Mouse (Mus musculus) cerebellum, postnatal 36 days (tissue): Measurements from ENCODE around the gene Stag1.

ENCODE experiments used
- DNase-seq, 2 experiments: peaks; one replicate each; pipeline ENCODE4 v3.0.0; 2021 to 2022; ENCODE audit warnings: mixed read lengths in 2 of 2

The Stag1 gene

DNA sequence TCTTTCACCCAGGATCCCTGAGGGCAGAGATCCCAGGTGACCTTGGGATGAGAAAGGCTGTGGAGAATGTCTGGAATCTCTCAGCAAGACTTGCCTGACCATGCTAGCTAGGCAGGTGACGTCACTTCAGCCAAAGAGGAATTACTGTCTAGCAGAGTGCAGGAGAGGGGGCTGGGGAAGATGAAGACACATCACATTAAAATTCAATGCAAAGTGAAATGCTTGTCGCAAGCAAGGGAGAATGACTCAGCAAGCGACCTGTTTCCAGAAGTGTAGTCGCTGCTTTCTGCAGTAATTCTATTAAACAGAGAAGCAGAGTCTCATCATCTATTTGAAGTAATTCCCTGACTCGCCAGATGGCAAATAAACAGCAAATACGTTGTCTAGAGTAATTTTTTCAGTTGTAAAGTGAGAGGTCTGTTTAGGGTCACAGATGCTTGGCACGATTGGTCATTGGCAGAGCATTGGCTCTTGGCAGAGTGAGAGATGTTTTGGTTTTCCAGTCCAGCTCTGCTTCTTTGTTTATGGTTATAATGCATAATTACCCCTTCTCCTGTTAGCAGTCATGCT is 8.5 kb downstream of the Stag1 start:
- no peak for DNase-seq

DNA sequence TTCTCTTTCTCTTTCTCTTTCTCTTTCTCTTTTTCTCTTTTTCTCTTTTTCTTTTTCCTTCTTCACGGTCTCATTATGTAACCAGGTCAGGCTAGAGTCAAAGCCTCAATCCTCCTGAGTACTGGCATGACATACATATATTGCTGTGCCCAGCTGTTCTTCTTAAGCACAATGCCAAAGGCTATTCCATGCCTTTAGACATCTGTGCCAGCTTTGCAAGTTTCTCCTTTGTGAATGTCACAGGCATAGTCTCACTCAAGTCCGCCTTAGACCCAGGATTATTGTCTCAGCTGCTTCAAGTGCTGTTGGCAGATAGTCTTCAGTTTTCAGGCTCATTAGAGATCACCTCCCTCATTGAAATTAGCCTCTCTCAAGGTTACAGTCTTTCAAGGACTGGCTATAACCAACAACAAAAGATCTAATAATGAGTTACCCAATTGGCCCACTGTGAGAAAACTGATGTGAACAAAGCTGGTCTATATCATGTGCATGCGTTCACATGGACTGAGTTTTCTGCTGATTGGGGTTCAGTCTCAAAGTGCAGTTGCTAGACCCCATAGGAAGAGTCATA is 16.0 kb downstream of the Stag1 start:
- DNase-seq: no peak

DNA sequence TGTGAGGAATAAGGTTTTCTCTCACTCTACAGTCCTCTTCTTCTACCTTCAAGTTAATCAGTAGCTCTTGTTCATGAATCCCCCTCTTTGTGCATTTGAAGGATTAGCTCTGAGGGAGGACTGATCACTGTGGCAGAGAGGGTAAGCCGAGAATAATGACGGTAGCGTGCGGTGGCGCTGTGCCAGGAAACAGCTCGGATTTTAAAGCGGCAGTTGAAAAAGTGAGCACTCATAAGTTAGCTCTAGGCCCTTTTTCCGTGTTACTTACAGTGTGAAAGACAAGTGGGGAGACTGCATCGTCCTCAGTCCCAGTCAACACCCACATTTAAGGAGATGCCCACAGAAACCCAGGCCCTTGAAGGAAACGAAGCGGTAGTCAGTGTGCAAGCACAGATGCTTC is 19.3 kb downstream of the Stag1 start:
- DNase-seq: peak; percentile 49 to 55

DNA sequence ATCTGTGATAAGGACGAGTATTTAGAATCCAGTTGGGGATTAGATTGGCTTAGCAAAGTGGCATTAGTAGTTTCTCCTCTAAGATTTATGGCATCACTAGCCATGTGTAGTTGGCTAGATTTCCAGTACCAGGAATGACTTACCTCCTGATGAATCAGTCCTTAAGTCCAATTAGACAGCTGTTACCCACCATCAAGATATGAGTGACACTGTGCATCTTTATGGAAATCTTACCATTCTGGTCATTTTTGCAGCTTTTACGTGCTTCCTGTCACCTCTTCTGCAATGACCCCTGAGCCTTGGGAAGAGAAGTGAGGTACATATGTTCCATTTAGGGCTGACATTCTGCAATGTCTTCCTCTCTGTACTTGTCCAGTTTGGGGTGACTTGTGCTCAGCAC is 28.7 kb downstream of the Stag1 start:
- no peak for DNase-seq

DNA sequence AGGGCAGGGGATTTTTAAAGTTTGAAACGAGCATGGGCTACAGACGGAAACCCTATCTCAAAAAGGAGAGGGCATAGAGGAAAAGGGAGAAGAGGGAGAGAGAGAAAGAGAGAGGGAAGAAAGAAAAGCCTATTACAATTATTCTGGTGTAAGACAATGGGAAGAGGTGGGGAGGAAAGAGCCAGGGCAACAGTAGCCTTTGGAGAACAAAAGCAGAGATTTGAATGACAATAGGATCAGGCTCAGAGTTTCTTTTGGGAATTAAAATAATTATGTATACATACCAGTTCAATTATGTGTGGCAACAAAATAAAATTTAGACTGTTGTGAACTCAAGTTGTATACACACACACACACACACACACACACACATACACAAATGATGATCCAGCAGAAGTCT is 43.2 kb downstream of the Stag1 start:
- no peak for DNase-seq

DNA sequence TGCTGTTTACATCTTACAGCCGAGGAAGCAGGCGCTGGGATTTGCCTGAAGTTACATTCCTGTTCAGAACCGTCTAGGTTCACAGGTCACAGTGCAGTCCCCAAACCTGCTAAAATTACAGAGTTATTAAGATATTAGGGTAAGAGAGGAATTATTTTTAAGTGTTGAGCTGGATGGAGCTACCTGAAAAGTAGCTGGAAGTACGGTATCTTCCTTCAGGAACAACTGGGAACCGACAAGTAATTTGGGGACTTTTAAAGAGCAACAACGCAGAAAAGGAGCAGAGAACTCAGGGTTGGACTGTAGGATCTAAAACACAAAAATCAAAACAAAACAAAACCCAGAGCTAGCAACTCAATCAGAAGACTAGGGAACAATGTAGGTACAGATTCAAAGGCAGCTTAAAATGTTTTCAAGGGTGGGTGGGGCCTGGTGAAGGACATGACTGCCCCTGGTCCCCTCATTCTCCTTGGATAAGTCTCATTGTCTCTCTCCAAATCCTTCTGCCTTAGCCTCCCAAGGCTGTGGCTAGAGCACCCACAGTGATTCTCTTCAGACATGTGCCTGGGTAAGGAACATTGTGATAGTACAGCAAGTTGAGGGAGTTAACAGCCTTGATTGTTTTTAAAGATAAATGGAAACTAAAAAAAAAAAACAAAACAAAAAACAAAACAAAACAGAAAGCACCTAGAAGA is 43.9 kb downstream of the Stag1 start:
- DNase-seq: no peak

DNA sequence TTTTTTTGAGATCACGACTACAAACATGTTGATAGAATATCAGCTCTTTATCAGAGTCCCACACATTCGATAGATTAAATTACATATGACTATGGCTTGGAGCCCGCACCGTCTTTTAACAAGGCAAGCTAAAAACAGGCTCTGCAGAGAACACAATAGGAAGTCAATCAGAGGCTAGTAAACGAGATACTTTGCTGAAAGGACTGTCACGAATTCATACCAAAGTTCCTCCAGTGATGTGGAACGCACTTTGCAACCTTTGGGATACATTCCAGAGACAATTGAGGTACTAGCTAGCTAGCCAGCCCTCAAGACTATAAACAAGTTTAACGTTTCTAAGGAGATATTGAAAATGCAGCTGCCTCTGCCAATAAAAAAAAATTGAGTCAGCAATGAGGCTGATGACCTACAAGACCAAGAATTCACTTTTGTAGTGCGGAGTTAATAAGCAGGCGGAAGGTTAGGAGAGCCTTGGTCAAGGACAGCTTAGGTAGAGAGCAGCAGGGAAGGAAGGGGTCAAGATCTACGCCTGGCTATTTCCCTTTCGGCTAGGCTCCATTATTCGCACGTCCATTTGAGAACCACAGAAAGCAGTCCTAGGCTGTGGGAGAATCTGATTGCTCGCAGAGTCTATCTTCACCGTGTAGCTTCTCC is 44.7 kb downstream of the Stag1 start:
- DNase-seq: peak in 1 of 2 experiments; percentile 48

DNA sequence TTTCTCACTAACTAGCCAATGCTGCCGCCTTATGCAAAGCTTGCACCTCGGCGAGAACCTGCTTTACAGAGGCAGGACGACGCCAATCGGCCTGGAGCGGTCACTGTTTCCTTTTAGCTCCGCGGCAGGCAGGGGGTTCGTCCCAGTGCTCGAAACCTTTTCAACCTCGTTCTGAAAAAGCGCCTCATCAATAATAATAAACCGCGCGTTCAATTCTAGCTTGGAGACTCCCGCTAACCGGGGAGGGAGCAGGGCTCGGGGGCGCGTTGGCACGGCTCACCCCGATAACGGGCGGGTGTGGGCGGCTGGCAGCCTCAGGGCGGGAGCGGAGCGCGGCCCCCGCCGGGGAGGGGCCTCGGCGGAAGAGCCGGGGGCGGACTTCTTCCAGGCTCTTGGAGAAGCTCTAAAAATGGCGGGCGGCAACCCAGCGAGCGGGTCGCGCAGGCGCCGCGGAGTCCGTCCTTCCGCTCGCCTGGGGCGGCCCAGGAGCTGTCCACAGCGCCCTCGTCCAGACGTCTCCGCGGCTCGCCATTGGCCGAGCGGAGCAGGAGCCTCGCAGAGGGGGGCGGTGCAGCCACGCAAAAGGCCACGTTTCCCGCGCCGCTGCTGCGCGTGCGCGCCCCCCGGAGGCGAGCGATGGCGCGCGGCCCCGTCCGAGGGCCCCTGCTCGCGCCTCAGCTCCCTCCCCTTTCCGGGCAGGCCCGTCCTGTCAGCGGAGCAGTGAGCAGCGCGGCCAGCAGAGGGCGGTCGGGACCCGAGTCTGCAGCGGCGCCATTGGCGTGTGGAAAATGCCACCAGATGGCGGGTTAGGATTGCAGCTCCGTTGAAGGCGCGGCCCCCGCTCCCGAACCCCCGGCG is 45.5 kb downstream of the Stag1 start:
- DNase-seq: peak; percentile 100

DNA sequence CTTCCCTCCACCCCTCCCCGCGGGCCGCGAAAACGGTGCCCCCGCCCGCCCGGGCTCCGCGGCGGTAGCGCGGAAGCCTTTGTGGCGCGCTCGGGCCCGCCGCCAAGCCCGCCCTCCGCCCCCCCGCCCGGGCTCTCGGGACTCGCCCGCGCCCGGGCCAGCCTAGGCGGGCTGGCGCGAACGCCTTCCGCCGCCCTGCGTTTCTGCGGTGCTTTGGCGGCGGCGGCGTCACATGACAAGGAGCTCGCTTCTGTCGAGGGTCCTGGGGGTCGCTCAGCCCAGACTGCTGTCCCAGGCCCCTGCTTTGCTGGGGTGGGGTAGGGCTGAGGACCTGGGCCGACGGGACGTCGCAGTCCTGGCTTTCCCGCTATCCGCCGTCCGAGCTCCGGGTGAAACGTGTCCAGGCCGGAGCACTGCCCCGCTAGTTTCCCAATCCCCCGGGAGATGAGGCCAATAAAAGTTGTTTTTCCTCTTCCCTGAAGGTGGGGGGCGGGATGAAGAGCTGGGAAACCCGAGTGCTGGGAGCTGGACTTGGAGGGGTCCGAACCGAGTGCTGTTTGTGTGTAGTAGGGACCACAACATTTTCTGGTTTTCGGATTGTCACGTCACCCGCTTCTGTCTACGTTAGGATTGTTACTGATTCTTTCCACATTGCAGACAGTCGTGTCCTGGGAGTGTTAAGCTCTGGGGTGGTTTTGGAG is 46.6 kb downstream of the Stag1 start:
- peak; percentile 65 to 77 for DNase-seq

DNA sequence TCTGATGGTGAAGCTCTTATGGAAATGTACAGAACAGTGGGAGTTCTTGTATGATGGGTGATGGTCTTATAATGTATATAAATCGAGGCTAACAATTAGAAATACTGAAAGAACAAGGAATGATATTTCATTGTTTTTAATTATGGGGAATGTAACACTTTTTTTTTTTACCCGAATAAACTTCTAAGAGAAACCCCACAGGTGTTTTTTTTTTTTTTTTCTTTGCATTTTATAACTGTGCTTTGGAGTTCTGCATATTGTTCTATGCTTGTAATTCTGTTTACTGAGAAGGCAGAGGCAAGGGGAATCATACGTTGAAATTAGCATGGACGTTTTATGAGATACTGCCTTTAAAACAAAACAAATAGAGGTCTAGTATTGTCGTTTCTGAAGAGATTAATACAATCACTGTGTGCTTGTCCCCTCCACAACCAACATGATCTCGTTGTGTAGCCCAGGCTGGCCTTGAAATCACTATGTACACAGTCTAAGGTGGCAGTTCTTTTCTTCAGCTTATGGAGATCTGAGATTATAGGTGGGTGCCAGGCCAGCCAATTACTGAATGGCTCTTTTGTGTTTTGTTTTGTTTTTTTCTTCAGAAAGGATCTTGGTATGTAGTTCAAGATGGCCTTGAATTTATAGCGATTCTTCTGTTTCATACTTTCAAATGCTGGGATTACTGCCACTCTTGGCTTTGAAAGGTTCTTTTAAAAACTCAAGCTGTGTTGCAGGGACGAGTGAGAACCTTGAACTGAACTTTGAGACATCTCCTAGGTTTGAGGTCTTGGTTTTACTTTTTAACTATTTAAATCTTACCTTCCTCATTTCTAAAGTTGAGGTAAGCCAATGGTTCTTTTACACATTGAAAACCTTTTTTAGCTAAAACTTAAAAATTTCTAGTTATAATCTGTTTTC is 47.7 kb downstream of the Stag1 start:
- no peak for DNase-seq

DNA sequence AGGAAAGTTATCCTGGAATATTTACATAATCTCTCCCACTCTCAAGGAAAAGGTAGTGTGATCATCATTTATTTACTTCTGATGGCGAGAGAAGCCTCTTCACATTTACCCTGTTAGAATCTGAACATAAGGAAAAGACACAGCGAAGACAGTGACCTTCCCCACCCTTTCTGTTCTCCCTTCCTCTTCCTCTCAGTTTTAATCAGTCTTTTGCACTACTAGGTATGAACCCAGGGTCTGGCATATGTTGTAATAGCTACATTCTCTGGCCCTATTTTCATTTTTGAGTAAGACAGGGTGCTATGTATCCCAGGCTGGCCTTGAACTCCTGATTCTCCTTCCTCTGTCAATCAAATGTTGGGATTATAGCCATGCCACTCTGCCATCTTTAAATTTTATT is 48.7 kb downstream of the Stag1 start:
- no peak for DNase-seq

DNA sequence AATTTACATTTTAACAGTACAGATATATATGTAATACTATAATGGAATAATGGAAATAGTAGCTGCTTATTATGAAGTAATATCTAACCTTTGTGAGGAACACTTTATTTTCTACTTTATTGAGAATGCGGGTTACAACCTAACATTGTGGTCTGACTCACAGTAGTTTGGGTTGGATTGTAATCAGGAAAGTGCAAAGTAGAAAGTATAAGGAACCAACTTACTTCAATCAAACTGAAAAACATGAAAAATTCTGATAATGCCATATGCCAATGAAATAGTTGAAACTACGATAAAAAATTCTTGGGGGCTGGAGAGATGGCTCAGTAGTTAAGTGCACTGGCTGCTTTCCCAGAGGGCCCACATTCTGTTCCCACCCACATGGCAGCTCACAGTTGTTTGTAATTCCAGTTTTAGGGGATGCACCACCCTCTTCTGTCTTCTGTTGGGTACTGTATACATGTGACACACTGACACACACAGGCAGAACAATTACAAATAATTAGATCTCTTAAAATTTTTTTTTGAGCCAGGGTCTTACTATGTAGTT is 50.3 kb downstream of the Stag1 start:
- no peak for DNase-seq

DNA sequence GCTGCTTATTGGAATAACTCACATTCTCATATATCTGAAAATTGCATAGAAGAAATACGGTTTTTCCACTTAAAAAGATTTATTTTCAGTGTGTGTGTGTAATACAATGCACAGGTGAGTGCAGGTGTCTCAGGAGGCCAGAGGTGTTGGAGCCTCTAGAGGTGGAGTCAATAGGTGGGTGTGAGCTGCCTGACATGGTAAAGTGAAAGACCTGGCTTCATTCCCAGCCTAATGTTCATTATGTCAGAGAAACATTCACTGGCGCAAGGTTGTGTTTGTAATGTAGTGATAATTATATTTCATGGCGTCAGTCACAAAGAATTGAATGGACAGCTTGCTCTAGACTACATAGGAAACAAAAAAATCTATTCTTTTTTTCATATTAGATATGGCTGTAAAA is 56.5 kb downstream of the Stag1 start:
- DNase-seq: no peak

DNA sequence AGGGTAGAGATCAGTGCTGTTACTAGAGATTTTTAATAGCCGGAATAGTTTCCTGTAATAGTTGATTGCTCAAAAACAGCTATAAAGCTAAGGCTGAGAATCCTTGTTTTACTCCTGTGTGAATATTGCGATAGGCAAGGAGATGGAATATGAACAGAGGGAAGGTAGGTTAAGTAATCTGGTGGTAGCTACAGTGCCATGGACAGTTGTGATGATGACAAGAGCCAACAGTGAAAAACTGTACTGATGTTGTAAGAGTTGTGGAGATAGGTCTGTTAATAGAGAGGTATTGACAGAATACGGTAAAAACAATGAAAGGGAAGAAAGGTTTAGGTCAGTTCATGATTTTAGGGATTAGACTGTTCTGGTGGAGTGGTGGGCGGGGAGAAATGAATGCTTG is 58.5 kb downstream of the Stag1 start:
- DNase-seq: no peak

DNA sequence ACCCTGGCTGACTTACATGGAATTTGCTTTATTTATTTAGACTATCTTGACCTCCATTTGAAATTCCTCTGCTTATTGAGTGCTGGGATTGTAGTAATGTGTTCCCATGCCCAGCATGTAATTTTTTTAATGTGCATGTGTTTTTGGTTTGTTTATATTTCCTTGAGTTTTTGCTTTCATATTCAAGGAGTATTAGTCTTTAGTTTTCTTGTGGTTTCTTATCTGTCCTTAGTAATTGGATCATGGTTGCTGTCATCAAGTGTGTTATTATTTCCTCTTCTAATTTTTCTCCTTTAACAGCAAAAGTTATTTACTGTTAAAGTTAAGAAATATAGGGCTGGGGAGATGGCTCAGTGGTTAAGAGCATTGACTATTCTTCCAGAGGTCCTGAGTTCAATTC is 63.0 kb downstream of the Stag1 start:
- no peak for DNase-seq

DNA sequence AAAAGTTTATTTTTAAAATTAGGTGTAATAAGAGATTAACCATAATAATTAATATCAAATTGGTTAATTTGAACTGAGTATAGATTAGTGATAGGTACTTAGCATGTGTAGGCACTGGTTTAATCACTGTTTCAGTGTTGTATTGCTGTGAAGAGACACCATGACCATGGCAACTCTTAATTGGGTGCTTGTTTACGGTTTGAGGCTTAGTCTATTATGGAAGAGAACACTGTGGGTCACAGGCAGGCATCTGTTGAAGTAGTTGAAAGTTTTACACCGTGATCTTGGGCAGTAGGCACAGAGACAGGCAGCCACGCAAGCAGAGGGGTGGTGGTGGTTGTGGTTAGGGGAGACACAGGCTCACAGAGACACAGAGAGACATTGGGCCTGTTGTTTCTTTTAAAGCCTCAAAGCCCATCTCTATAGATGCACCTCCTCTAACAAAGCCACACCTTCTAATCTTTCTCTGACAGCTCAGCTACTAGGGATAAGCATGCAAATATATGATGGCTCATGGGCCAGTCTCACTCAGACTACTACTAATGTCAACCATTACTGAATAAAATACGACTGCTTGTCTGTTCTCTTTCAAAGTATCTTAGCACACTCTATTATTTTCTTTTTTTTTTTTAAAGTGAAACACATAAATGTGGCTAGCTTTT is 66.0 kb downstream of the Stag1 start:
- no peak for DNase-seq

DNA sequence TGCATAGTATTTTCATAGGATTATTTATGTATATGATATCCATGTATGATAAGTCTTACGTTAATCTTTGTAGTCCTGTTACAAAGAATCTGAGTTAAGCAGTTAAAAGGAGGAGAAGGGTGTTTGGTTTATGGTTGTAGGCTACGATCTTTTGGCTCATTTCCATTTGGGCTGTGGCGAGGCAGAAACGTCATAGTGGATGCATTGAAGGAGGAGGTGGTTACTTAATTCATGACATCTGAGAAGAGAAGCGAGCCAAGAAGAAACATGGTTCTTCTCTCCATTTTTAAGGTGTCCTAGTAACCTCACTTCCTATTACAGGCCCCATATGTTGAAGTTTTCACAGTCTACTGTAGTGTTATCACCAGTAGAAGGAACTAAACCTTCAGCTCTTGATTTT is 72.6 kb downstream of the Stag1 start:
- DNase-seq: no peak

DNA sequence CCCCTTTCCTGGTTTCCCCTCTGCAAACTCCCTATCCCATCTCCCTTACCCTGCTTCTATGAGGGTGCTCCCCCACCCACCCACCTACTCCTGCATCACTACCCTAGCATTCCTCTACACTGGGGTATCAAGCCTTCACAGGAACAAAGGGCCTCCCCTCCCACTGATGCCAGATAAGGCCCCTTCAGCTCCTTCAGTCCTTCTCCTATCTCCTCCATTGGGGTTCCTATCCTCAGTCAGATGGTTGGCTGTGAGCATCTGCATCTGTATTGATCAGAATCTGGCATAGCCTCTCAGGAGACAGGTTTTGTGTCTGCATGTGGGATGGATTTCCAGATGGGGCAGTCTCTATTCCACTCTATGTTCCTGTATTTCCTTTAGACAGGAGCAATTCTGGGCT is 81.4 kb downstream of the Stag1 start:
- DNase-seq: no peak

DNA sequence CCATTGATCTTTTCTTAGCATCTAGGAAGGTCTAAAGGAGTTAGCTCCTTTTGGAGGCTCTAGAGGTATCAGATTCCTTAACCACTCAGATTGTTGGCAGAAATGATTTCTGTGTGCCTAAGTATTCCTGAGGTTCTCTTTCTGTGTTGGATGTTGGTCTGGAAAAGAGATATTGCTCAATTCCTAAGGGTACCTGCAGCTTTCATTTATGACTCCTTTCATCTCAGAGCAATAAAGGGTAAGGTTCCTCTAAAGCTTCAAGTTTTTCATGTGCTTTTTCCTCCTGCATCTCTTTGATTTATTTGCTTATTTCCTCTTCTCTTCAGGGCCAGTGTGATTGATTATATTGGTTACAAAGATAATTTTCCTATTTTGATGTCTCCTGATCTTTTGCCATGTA is 84.7 kb downstream of the Stag1 start:
- DNase-seq: no peak

DNA sequence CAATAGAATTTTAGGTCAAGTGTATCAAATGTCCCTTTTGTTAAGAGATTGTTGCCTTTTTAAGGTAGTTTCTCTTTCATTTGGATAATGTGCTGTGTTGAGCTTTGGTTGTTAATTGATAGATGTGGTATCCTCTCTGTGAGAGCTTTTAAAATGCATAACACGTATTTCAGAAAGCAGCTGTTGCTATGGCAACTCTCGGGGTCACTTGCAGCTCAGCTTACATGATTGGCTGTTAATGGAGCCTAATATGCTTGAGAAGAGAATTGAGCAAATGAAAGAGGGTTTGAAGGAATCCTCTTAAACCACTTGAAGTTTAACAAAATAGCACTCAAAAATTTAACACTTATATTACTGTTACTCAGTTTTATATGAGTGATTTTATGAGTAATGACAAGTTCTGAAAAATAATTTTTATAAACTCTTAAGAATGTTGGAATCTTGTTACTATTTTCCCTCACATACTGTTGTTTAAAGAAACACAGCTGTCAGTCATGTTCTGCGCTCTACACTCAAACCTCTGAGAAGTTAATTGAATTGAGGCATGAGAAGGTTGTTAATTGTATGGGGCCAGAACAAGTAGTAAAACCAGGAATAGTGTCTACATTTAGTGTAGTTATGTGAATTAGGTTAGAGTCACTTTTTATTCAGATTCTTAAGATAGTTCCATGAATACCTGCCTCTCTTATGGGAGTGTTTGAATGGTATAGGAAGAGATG is 88.3 kb downstream of the Stag1 start:
- DNase-seq: no peak
